Comparison of ENCODE assay signal across 16 mouse cellular contexts in genomic region chr16:43801137-43801536, GRCm38 (mm10). TPM values are rescaled to one million over a fixed set of nuclear protein-coding genes. Genes with fewer than 3 reads are reported as not detected.
DNase-seq lines count a peak whose midpoint lies in the region; ATAC-seq and TF ChIP-seq lines count a peak whose summit lies in the region.
"Had no signal": no experiment of that assay in that cellular context is flagged by ENCODE, and none has a peak within 500 bp of the region (broad histone marks: within the 10 kb centered on the region; RNA-seq: fewer than 3 reads in every experiment).

No protein-coding gene starts in this region.

- no peak overlapping the region for H3K4me3 ChIP-seq in forebrain, embryonic 10.5 days
- H3K4me3 ChIP-seq in forebrain, postnatal 0 days (ENCODE audit: low read depth, low read length) = no peak overlapping the region
- H3K4me3 ChIP-seq in kidney, embryonic 14.5 days (ENCODE audit: low read length) = no peak overlapping the region
- H3K4me3 ChIP-seq in forebrain, embryonic 14.5 days (ENCODE audit: low read depth, low read length) = no peak overlapping the region
- H3K4me3 ChIP-seq in neural tube, embryonic 15.5 days (replicated peaks) = no peak overlapping the region
- H3K4me3 ChIP-seq: myocyte had no signal

- peaks cover 37% of the 10 kb centered on the region for H3K4me1 ChIP-seq in forebrain, embryonic 10.5 days
- peaks cover 11% of the 10 kb centered on the region; the same call in 1 of the 2 replicates for H3K4me1 ChIP-seq in forebrain, postnatal 0 days (ENCODE audit: insufficient read depth)
- H3K4me1 ChIP-seq in kidney, embryonic 14.5 days (ENCODE audit: control insufficient read depth, insufficient read depth, low read length) = peaks cover 6% of the 10 kb centered on the region; the same call in 1 of the 2 replicates
- H3K4me1 ChIP-seq in forebrain, embryonic 14.5 days (ENCODE audit: control insufficient read depth, insufficient read depth, low read length) = peaks cover 25% of the 10 kb centered on the region
- peaks cover 27% of the 10 kb centered on the region for H3K4me1 ChIP-seq in neural tube, embryonic 15.5 days

- ATAC-seq in forebrain, postnatal 0 days = no peak
- ATAC-seq in kidney, embryonic 14.5 days (ENCODE audit: low FRiP score, low TSS enrichment) = 0 out of 2 replicates have a peak, but pooled peaks have one; percentile 1
- ATAC-seq in forebrain, embryonic 14.5 days = no peak
- ATAC-seq in neural tube, embryonic 15.5 days (ENCODE audit: low FRiP score) = 0 out of 2 replicates have a peak, but pooled peaks have one; percentile 21

- no peak overlapping the region for H3K9ac ChIP-seq in forebrain, postnatal 0 days
- H3K9ac ChIP-seq in kidney, embryonic 14.5 days (ENCODE audit: low read depth, low read length) = no peak overlapping the region
- H3K9ac ChIP-seq in forebrain, embryonic 14.5 days (ENCODE audit: low read length) = no peak overlapping the region
- no peak overlapping the region for H3K9ac ChIP-seq in neural tube, embryonic 15.5 days (replicated peaks)

- intact Hi-C loops in left cerebral cortex, postnatal 36 days (cut with DNase I) = loop anchor here (10.0 kb wide), 2 partner anchors 176 to 266 kb away; no protein-coding TSS in a partner anchor

- DNase-seq in forebrain, embryonic 10.5 days (ENCODE audit: extremely low spot score, low spot score) = no peak
- DNase-seq in forebrain, postnatal 0 days = no peak
- no peak for DNase-seq in kidney, adult 9 months
- DNase-seq in forebrain, embryonic 14.5 days (ENCODE audit: low spot score) = no peak
- no peak for DNase-seq in left cerebral cortex, postnatal 36 days (ENCODE audit: low spot score in 2 of 2)
- DNase-seq in frontal cortex, adult 2 months (ENCODE audit: extremely low spot score in 1 of 2, low spot score in 1 of 2) = no peak
- DNase-seq: left cerebral cortex, postnatal 4 days; liver, postnatal 0 days; spleen, adult 18-20 months had no signal

- peaks cover 15% of the 10 kb centered on the region for H3K27me3 ChIP-seq in forebrain, embryonic 10.5 days (ENCODE audit: poor library complexity, severe bottlenecking)
- no peaks in the 10 kb centered on the region for H3K27me3 ChIP-seq in forebrain, postnatal 0 days (ENCODE audit: insufficient read depth, low read length)
- 0 out of 2 replicates have a peak, but pooled peaks cover 2% of the 10 kb centered on the region for H3K27me3 ChIP-seq in kidney, embryonic 14.5 days (ENCODE audit: control insufficient read depth, insufficient read depth, low read length)
- H3K27me3 ChIP-seq in forebrain, embryonic 14.5 days (replicated peaks; ENCODE audit: control insufficient read depth, insufficient read depth, low read length) = no peaks in the 10 kb centered on the region
- no peaks in the 10 kb centered on the region for H3K27me3 ChIP-seq in neural tube, embryonic 15.5 days (replicated peaks)

- H3K9me3 ChIP-seq in forebrain, embryonic 10.5 days = peaks cover 11% of the 10 kb centered on the region; the same call in 1 of the 2 replicates
- no peaks in the 10 kb centered on the region for H3K9me3 ChIP-seq in forebrain, postnatal 0 days (ENCODE audit: low read length)
- H3K9me3 ChIP-seq in kidney, embryonic 14.5 days (ENCODE audit: control insufficient read depth, low read length) = no peaks in the 10 kb centered on the region
- H3K9me3 ChIP-seq in forebrain, embryonic 14.5 days (replicated peaks; ENCODE audit: control insufficient read depth, low read length) = no peaks in the 10 kb centered on the region
- no peaks in the 10 kb centered on the region for H3K9me3 ChIP-seq in neural tube, embryonic 15.5 days (replicated peaks)

- TF ChIP-seq CTCF in forebrain, postnatal 0 days (IDR thresholded peaks at IDR 0.05; ENCODE audit: low read depth) = no peak

- H3K4me2 ChIP-seq in forebrain, postnatal 0 days (ENCODE audit: low read depth) = no peak overlapping the region
- H3K4me2 ChIP-seq in kidney, embryonic 14.5 days (replicated peaks; ENCODE audit: low read depth, low read length) = no peak overlapping the region
- no peak overlapping the region for H3K4me2 ChIP-seq in forebrain, embryonic 14.5 days (ENCODE audit: low read length)
- H3K4me2 ChIP-seq in neural tube, embryonic 15.5 days = no peak overlapping the region

- WGBS in forebrain, embryonic 10.5 days = 53% methylated on average over 3 of the region's 3 CpGs
- 34% methylated on average over 3 of the region's 3 CpGs for WGBS in forebrain, postnatal 0 days
- WGBS in kidney, embryonic 14.5 days = 24% methylated on average over 3 of the region's 3 CpGs
- WGBS in forebrain, embryonic 14.5 days = 21% methylated on average over 3 of the region's 3 CpGs
- WGBS in neural tube, embryonic 15.5 days = 28% methylated on average over 3 of the region's 3 CpGs

- H3K36me3 ChIP-seq in forebrain, embryonic 10.5 days (replicated peaks) = no peaks in the 10 kb centered on the region
- no peaks in the 10 kb centered on the region for H3K36me3 ChIP-seq in forebrain, postnatal 0 days (ENCODE audit: insufficient read depth)
- H3K36me3 ChIP-seq in kidney, embryonic 14.5 days (ENCODE audit: control insufficient read depth, insufficient read depth, low read length) = no peaks in the 10 kb centered on the region
- H3K36me3 ChIP-seq in forebrain, embryonic 14.5 days (ENCODE audit: control insufficient read depth, insufficient read depth, low read length) = no peaks in the 10 kb centered on the region
- H3K36me3 ChIP-seq in neural tube, embryonic 15.5 days = no peaks in the 10 kb centered on the region

- peak overlapping the region; percentile 84; the same call in 1 of the 2 replicates for H3K27ac ChIP-seq in forebrain, embryonic 10.5 days
- H3K27ac ChIP-seq in forebrain, postnatal 0 days (ENCODE audit: low read depth, low read length) = no peak overlapping the region
- peak overlapping the region; percentile 65; the same call in 1 of the 2 replicates for H3K27ac ChIP-seq in kidney, embryonic 14.5 days (ENCODE audit: low read depth, low read length)
- H3K27ac ChIP-seq in forebrain, embryonic 14.5 days (ENCODE audit: low read depth, low read length) = peak overlapping the region; percentile 70; the same call in 1 of the 2 replicates
- peak overlapping the region; percentile 63 for H3K27ac ChIP-seq in neural tube, embryonic 15.5 days (replicated peaks)

RNA-seq across cellular contexts. Expression of gene Drd3, which starts 47.3 kb away (rescaled TPM):
- not detected in 2 replicates for polyA plus RNA-seq in forebrain, embryonic 10.5 days (2016; fragmentation: Nextera tagmentation; extraction: Ambion mirVana)
- 0.23 and 0.86 TPM in 2 replicates for total RNA-seq in forebrain, postnatal 0 days (2014; rRNA removed)
- not detected in 2 replicates for polyA plus RNA-seq in forebrain, postnatal 0 days (2015; fragmentation: Nextera tagmentation; extraction: Ambion mirVana)
- 0.19 TPM in 1 of 2 replicates, not detected in the other for polyA plus RNA-seq in kidney, embryonic 14.5 days (2014; fragmentation: Nextera tagmentation; extraction: Ambion mirVana)
- 0.12 and 0.13 TPM in 2 replicates for polyA plus RNA-seq in forebrain, embryonic 14.5 days (2014; fragmentation: Nextera tagmentation; extraction: Ambion mirVana)
- polyA plus RNA-seq in neural tube, embryonic 15.5 days (2015; fragmentation: Nextera tagmentation; extraction: Ambion mirVana) = not detected in 2 replicates
- total RNA-seq in left cerebral cortex, postnatal 36 days (2021) = 1 to 10 TPM in 1 of 2 experiments, not detected in 1; 2.6 TPM
- polyA plus RNA-seq in frontal cortex, adult 2 months (2012; rRNA removed) = 0.19 and 0.20 TPM in 2 replicates
- total RNA-seq: adrenal gland, postnatal 10 days; gastrocnemius, postnatal 4 days; megakaryocyte, adult 5-6 weeks had no signal
- polyA plus RNA-seq: inflammation-experienced regulatory T-cells, adult 6 months; liver, postnatal 0 days; myocyte had no signal

Comparison
In these comparisons a context has a peak if more than half of its experiments do, and no peak if none do; other contexts are left out.
1. ATAC-seq: peak in kidney, embryonic 14.5 days (single experiment) and neural tube, embryonic 15.5 days (single experiment); none in forebrain, postnatal 0 days (single experiment) and forebrain, embryonic 14.5 days (single experiment).